Mouse (Mus musculus) liver, embryonic 11.5 days (tissue): ENCODE data around the gene Tmem270. TPM values are rescaled to one million over a fixed set of nuclear protein-coding genes. Genes with fewer than 3 reads are reported as not detected.

Source experiments
- ATAC-seq: fragments of 200-750 bp; cut with Nextera tagmentation; replicated peaks from 2 replicates; pipeline ENCODE4 v1.8.0; 2017; ENCODE audit warnings: moderate number of reproducible peaks, mild to moderate bottlenecking, moderate TSS enrichment, moderate library complexity; ENCODE audit not compliant: low FRiP score
- DNase-seq: peaks from one replicate; pipeline ENCODE4 v3.0.0-alpha.2; 2017; ENCODE audit warnings: low spot score
- H3K27ac ChIP-seq: fragments of 300-500 bp; sonication (generic); 2 replicates; pipeline ENCODE4 v1.5.1; 2014; ENCODE audit warnings: mild to moderate bottlenecking, low read depth, low read length, control low read depth
- H3K27me3 ChIP-seq: fragments of 300-500 bp; sonication (generic); replicated peaks from 2 replicates; pipeline ENCODE4 v1.6.1; 2014; ENCODE audit warnings: low read length, mixed read lengths; ENCODE audit not compliant: control insufficient read depth, insufficient read depth
- H3K36me3 ChIP-seq: fragments of 300-500 bp; sonication (generic); 2 replicates; pipeline ENCODE4 v1.6.1; 2014; ENCODE audit warnings: mild to moderate bottlenecking, low read length, moderate library complexity, mixed read lengths; ENCODE audit not compliant: control insufficient read depth, insufficient read depth
- H3K4me1 ChIP-seq: fragments of 300-500 bp; sonication (generic); replicated peaks from 2 replicates; pipeline ENCODE4 v1.6.1; 2014; ENCODE audit warnings: low read length, mixed read lengths; ENCODE audit not compliant: control insufficient read depth, insufficient read depth
- H3K4me2 ChIP-seq: fragments of 300-500 bp; sonication (generic); 2 replicates; pipeline ENCODE4 v1.6.1; 2014; ENCODE audit warnings: mild to moderate bottlenecking, control low read depth, moderate library complexity
- H3K4me3 ChIP-seq: fragments of 300-500 bp; sonication (generic); 2 replicates; pipeline ENCODE4 v1.5.1; 2014; ENCODE audit warnings: low read depth, low read length, control low read depth
- H3K9ac ChIP-seq: fragments of 300-500 bp; sonication (generic); 2 replicates; pipeline ENCODE4 v1.6.1; 2014; ENCODE audit warnings: low read depth, low read length, control low read depth
- H3K9me3 ChIP-seq: fragments of 300-500 bp; sonication (generic); 2 replicates; pipeline ENCODE4 v1.6.1; 2016; ENCODE audit warnings: low read length, inconsistent platforms, mixed read lengths; ENCODE audit not compliant: control insufficient read depth
- WGBS: fragments of 180-500 bp; shearing (Covaris S2); extraction: QIAGEN DNeasy Blood & Tissue Kit; methylation state at CpG from one replicate; pipeline ENCODE4 v1.1.7; 2014; 5-methylcytosine and 5-hydroxymethylcytosine counted together
- polyA plus RNA-seq: library from polyadenylated mRNA; unstranded; fragments of >200 nt; fragmentation: Nextera tagmentation; extraction: Ambion mirVana; gene quantifications from 2 replicates; pipeline ENCODE4 v1.2.1, GENCODE M21; 2014

Gene Tmem270
- polyA plus RNA-seq, 1 experiment from 2014 or later: not detected

DNA sequence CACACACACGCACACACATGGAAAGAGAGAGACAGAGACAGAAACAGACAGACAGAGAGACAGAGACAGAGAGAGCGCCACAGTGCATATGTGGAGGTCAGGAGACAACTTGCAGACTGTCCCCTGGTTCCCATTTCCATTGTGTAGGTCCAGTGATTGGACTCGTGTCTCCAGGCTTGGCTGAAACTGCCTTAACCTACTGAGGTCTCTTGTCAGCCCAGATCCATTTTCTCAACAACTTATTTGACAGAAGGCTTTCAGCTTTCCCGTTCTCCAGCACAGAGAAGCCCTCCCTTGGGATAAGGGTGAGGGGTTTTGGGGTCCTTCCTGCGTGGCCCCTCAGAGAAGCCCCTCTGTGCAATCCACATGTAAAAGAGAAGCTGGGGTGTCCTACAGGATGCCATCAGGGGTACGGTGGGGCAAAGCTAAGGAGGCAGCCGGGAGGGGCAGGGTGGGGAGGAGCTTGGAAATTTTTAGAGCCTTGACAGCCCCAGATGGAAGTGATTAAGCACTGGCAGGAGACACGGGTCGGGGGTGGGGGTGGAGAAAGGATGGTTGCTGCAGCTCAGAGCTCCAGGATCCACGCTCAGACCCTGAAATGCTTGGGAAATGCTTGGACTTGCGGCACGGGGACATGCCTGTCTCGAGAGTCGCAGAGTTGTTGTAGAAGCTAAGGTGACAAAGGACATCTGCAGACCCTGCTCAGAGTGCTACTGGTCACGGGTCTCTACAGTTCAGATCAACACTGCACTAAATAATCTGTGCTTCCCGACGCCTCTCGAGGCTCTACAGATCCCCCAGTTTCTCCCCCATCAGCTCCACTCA lies 39.0 kb downstream of the Tmem270 start:
- H3K4me3 ChIP-seq: no peak overlapping the region
- H3K36me3 ChIP-seq: no peaks in the 10 kb centered on the region
- no peak overlapping the region for H3K9ac ChIP-seq
- WGBS: 50% methylated on average over 18 of the region's 18 CpGs
- ATAC-seq: no peak
- no peak overlapping the region for H3K27ac ChIP-seq
- H3K4me1 ChIP-seq: no peaks in the 10 kb centered on the region
- no peak for DNase-seq
- H3K27me3 ChIP-seq: no peaks in the 10 kb centered on the region
- H3K9me3 ChIP-seq: no peaks in the 10 kb centered on the region
- no peak overlapping the region for H3K4me2 ChIP-seq

DNA sequence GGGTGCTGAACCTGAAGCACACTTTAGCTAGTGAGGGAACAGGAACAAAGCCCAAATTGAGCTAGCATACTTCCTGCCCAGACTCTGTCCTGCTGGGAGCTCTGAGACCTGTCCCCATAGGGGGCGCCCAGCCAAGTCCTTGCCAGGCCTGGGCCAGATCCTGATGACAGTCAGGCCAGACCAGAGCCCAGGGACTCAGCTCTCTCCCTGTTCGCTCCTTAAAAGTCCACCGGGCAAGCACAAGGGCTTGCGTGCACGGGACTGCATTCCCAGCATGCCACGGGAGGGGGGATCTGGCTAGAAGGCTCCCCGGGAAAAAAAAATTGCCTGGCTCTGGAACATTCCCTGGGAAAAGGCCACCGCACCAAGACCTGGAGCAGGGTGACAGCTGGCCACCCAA lies 41.4 kb downstream of the Tmem270 start:
- no peak for DNase-seq
- H3K4me2 ChIP-seq: no peak overlapping the region
- WGBS: 51% methylated on average over 8 of the region's 8 CpGs

DNA sequence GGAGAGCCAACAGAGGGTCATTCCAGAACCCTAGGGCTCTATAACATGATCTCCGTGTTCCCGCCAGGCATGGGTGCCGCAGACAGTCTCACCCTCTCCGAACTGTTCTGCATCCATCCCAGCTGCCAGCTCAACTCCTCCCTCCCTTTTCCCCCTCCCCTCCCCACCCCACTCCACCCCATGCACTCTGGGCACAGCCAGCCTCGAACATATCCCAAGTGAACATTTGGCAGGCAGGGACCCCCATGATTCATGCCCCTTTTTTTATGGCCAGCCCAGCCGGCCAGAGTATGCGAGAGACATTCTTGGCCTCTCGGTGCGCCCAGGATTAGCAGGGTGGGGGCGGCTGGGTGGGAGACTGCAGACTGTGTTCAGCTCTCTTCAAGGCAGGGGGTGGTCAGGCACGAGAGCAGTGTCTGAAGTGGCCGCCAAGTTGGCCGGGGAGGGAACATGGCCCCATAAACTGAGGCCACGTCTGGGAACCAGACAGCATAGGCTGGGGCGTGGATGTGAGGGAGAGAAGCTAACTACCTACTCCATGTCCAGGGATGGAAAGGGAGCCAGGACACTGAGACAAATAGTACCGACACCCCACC lies 44.5 kb downstream of the Tmem270 start:
- Histone ChIP-seq H3K27ac (no peak overlapping the region), H3K36me3 (no peaks in the 10 kb centered on the region), H3K9me3 (no peaks in the 10 kb centered on the region), H3K27me3 (no peaks in the 10 kb centered on the region), H3K4me2 (no peak overlapping the region), H3K4me3 (no peak overlapping the region), H3K4me1 (no peaks in the 10 kb centered on the region), H3K9ac (no peak overlapping the region)
- no peak for ATAC-seq
- no peak for DNase-seq
- 75% methylated on average over 16 of the region's 16 CpGs for WGBS

More for the DNA sequence above, 41.4 kb downstream of the Tmem270 start:
- Histone ChIP-seq H3K27me3 (no peaks in the 10 kb centered on the region), H3K36me3 (no peaks in the 10 kb centered on the region), H3K9ac (no peak overlapping the region), H3K27ac (no peak overlapping the region), H3K4me1 (no peaks in the 10 kb centered on the region), H3K4me3 (no peak overlapping the region), H3K9me3 (no peaks in the 10 kb centered on the region)
- no peak for ATAC-seq

- Histone ChIP-seq H3K27ac (no peak overlapping the region), H3K36me3 (no peaks in the 10 kb centered on the region), H3K9ac (no peak overlapping the region), H3K9me3 (no peaks in the 10 kb centered on the region), H3K27me3 (no peaks in the 10 kb centered on the region), H3K4me1 (no peaks in the 10 kb centered on the region), H3K4me3 (no peak overlapping the region), H3K4me2 (no peak overlapping the region)
- ATAC-seq (no peak), DNase-seq (no peak)
- 79% methylated on average over 5 of the region's 5 CpGs for WGBS
Observed at GRCm38 (mm10) chr5:134859193-134859592, 47.3 kb downstream of the Tmem270 start.

DNA sequence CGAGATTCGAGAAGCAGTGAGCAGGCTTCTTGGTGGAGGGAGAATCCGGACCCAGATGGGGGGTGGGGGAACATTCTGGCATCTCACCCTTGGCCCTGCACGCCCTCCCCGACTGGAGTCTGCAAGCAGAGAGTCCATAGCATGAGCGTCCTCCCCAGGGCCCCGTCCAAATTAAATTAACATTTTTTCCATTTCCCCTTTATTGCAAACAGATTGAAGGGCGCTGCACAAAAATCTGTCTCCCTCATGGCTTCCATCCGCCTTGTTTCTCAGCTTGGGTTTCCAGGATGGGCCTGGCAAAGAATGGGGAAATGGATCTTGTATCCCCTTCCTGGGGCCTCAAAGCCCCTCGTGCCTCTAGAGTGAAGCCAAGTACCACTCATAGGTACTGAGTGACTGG lies 48.2 kb downstream of the Tmem270 start:
- ATAC-seq: no peak
- no peaks in the 10 kb centered on the region for H3K9me3 ChIP-seq
- no peak overlapping the region for H3K27ac ChIP-seq
- DNase-seq: no peak
- H3K4me3 ChIP-seq: no peak overlapping the region
- no peak overlapping the region for H3K9ac ChIP-seq
- 72% methylated on average over 10 of the region's 10 CpGs for WGBS
- no peaks in the 10 kb centered on the region for H3K27me3 ChIP-seq
- H3K4me1 ChIP-seq: no peaks in the 10 kb centered on the region
- H3K4me2 ChIP-seq: no peak overlapping the region
- no peaks in the 10 kb centered on the region for H3K36me3 ChIP-seq

DNA sequence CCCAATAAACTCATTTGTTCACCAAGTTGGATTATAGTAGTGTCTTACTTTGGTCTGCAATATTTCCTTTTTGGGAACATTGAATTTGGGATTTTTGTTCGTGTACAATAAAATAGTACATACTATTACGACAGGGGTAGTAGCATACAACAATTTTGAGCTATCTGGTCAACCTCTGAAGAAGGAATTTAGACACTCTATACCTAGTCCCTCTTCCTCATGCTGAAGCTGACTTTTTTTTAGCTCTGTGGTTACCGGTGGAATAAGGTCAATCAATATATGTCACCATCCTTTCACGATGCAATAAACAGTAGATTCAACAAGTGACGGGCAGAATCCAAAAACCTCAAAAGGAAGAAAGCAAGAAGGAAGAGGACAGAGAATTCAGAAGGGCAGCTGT lies 53.7 kb downstream of the Tmem270 start:
- no peaks in the 10 kb centered on the region for H3K36me3 ChIP-seq
- 76% methylated on average over 5 of the region's 5 CpGs for WGBS
- no peaks in the 10 kb centered on the region for H3K9me3 ChIP-seq
- DNase-seq: no peak
- no peaks in the 10 kb centered on the region for H3K4me1 ChIP-seq
- H3K9ac ChIP-seq: no peak overlapping the region
- no peak overlapping the region for H3K4me2 ChIP-seq
- H3K4me3 ChIP-seq: no peak overlapping the region
- no peaks in the 10 kb centered on the region for H3K27me3 ChIP-seq
- no peak overlapping the region for H3K27ac ChIP-seq
- ATAC-seq: no peak

Other genes starting within 250 kb of the Tmem270 start
- 1.7 and 1.8 TPM in 2 replicates for gene Limk1, start 218.1 kb downstream of the Tmem270 start, polyA plus RNA-seq
- 3.5 and 4.4 TPM in 2 replicates for gene Eln, start 159.4 kb downstream of the Tmem270 start, polyA plus RNA-seq
- 115 and 120 TPM in 2 replicates for gene Cldn13, start 8.8 kb upstream of the Tmem270 start, polyA plus RNA-seq
- 9.1 and 11.4 TPM in 2 replicates for gene Mettl27, start 25.6 kb upstream of the Tmem270 start, polyA plus RNA-seq
- gene Cldn4, start 40.2 kb upstream of the Tmem270 start, polyA plus RNA-seq: 3.1 and 3.7 TPM in 2 replicates
- 2.0 and 2.2 TPM in 2 replicates for gene Cldn3, start 79.5 kb upstream of the Tmem270 start, polyA plus RNA-seq
- 64.9 and 71.1 TPM in 2 replicates for gene Abhd11, start 102.4 kb upstream of the Tmem270 start, polyA plus RNA-seq
- gene Stx1a, start 116.7 kb upstream of the Tmem270 start, polyA plus RNA-seq: 6.2 and 6.4 TPM in 2 replicates
- 25.1 and 27.2 TPM in 2 replicates for gene Dnajc30, start 157.5 kb upstream of the Tmem270 start, polyA plus RNA-seq
- gene Bud23, start 158.2 kb upstream of the Tmem270 start, polyA plus RNA-seq: 157 and 158 TPM in 2 replicates
- 2.6 and 3.0 TPM in 2 replicates for gene Vps37d, start 171.5 kb upstream of the Tmem270 start, polyA plus RNA-seq
- gene Mlxipl, start 183.2 kb upstream of the Tmem270 start, polyA plus RNA-seq: 18.5 and 18.7 TPM in 2 replicates
- gene Tbl2, start 242.9 kb upstream of the Tmem270 start, polyA plus RNA-seq: 24.6 and 29.2 TPM in 2 replicates